Mouse (Mus musculus): ENCODE measurements at regions not wholly inside any gene's neighbourhood (a gene's known extent, or its start where the extent isn't known, plus 50 kb on each side); places are given as distances from the start of the nearest gene placed in this dataset.

- WGBS = 42% methylated on average over 7 of the region's 7 CpGs
- no peak overlapping the region for H3K27ac ChIP-seq (ENCODE audit: low read depth, low read length)
- DNase-seq (peak; percentile 40), ATAC-seq (peak; percentile 83)
- no peaks in the 10 kb centered on the region for H3K36me3 ChIP-seq (ENCODE audit: insufficient read depth)
- H3K4me3 ChIP-seq (ENCODE audit: low read depth, low read length) = no peak overlapping the region
- no peaks in the 10 kb centered on the region for H3K9me3 ChIP-seq (ENCODE audit: low read length)
- TF ChIP-seq CTCF (IDR thresholded peaks at IDR 0.05; ENCODE audit: low read depth) = peak; percentile 56
- H3K9ac ChIP-seq = no peak overlapping the region
- no peaks in the 10 kb centered on the region for H3K27me3 ChIP-seq (ENCODE audit: insufficient read depth, low read length)
- H3K4me2 ChIP-seq (ENCODE audit: low read depth) = no peak overlapping the region
- H3K4me1 ChIP-seq (ENCODE audit: insufficient read depth) = no peaks in the 10 kb centered on the region
Measured at GRCm38 (mm10) chr16:55480304-55480703, 182.5 kb upstream of the Zpld1 start.

- DNase-seq (peak; percentile 92), ATAC-seq (peak; percentile 77)
- H3K36me3 ChIP-seq (ENCODE audit: insufficient read depth) = no peaks in the 10 kb centered on the region
- H3K27ac ChIP-seq (ENCODE audit: low read depth, low read length) = no peak overlapping the region
- H3K9ac ChIP-seq = no peak overlapping the region
- no peaks in the 10 kb centered on the region for H3K4me1 ChIP-seq (ENCODE audit: insufficient read depth)
- no peaks in the 10 kb centered on the region for H3K27me3 ChIP-seq (ENCODE audit: insufficient read depth, low read length)
- H3K4me3 ChIP-seq (ENCODE audit: low read depth, low read length) = no peak overlapping the region
- peak overlapping the region; percentile 19 for H3K4me2 ChIP-seq (ENCODE audit: low read depth)
- H3K9me3 ChIP-seq (ENCODE audit: low read length) = no peaks in the 10 kb centered on the region
- TF ChIP-seq CTCF (IDR thresholded peaks at IDR 0.05; ENCODE audit: low read depth) = peak; percentile 88
- 22% methylated on average over 17 of the region's 17 CpGs for WGBS
Measured at GRCm38 (mm10) chr16:55476544-55477208, 178.9 kb upstream of the Zpld1 start.

- Histone ChIP-seq H3K27me3 (ENCODE audit: insufficient read depth, low read length) (no peaks in the 10 kb centered on the region), H3K9me3 (ENCODE audit: low read length) (no peaks in the 10 kb centered on the region), H3K27ac (ENCODE audit: low read depth, low read length) (no peak overlapping the region), H3K36me3 (ENCODE audit: insufficient read depth) (no peaks in the 10 kb centered on the region), H3K4me3 (ENCODE audit: low read depth, low read length) (no peak overlapping the region), H3K4me1 (ENCODE audit: insufficient read depth) (no peaks in the 10 kb centered on the region), H3K4me2 (ENCODE audit: low read depth) (no peak overlapping the region), H3K9ac (no peak overlapping the region)
- TF ChIP-seq CTCF (IDR thresholded peaks at IDR 0.05; ENCODE audit: low read depth) = no peak
- DNase-seq (no peak), ATAC-seq (no peak)
- WGBS = 56% methylated on average over 7 of the region's 7 CpGs
Measured at GRCm38 (mm10) chr16:55474950-55475525, 177.3 kb upstream of the Zpld1 start.

GRCm38 (mm10) chr16:55471396-55471795 is 173.6 kb upstream of the Zpld1 start:
- no peaks in the 10 kb centered on the region for H3K9me3 ChIP-seq (ENCODE audit: low read length)
- H3K36me3 ChIP-seq (ENCODE audit: insufficient read depth) = no peaks in the 10 kb centered on the region
- WGBS = 88% methylated on average over 4 of the region's 4 CpGs
- H3K4me2 ChIP-seq (ENCODE audit: low read depth) = no peak overlapping the region
- no peak overlapping the region for H3K4me3 ChIP-seq (ENCODE audit: low read depth, low read length)
- H3K4me1 ChIP-seq (ENCODE audit: insufficient read depth) = 0 out of 2 replicates have a peak, but pooled peaks cover 4% of the 10 kb centered on the region
- no peak overlapping the region for H3K27ac ChIP-seq (ENCODE audit: low read depth, low read length)
- no peak for ATAC-seq
- TF ChIP-seq CTCF (IDR thresholded peaks at IDR 0.05; ENCODE audit: low read depth) = no peak
- no peaks in the 10 kb centered on the region for H3K27me3 ChIP-seq (ENCODE audit: insufficient read depth, low read length)
- DNase-seq = no peak
- no peak overlapping the region for H3K9ac ChIP-seq

GRCm38 (mm10) chr16:55470721-55471120 is 172.9 kb upstream of the Zpld1 start:
- DNase-seq (no peak), ATAC-seq (no peak)
- TF ChIP-seq CTCF (IDR thresholded peaks at IDR 0.05; ENCODE audit: low read depth) = no peak
- Histone ChIP-seq H3K27me3 (ENCODE audit: insufficient read depth, low read length) (no peaks in the 10 kb centered on the region), H3K4me2 (ENCODE audit: low read depth) (no peak overlapping the region), H3K4me3 (ENCODE audit: low read depth, low read length) (no peak overlapping the region), H3K9ac (no peak overlapping the region), H3K27ac (ENCODE audit: low read depth, low read length) (no peak overlapping the region), H3K9me3 (ENCODE audit: low read length) (no peaks in the 10 kb centered on the region), H3K4me1 (ENCODE audit: insufficient read depth) (0 out of 2 replicates have a peak, but pooled peaks cover 4% of the 10 kb centered on the region), H3K36me3 (ENCODE audit: insufficient read depth) (no peaks in the 10 kb centered on the region)
- 65% methylated on average over 13 of the region's 13 CpGs for WGBS

GRCm38 (mm10) chr16:55469703-55470102 is 171.9 kb upstream of the Zpld1 start:
- DNase-seq = no peak
- peak; percentile 37 for TF ChIP-seq CTCF (IDR thresholded peaks at IDR 0.05; ENCODE audit: low read depth)
- Histone ChIP-seq H3K27ac (ENCODE audit: low read depth, low read length) (no peak overlapping the region), H3K36me3 (ENCODE audit: insufficient read depth) (no peaks in the 10 kb centered on the region), H3K27me3 (ENCODE audit: insufficient read depth, low read length) (no peaks in the 10 kb centered on the region), H3K9me3 (ENCODE audit: low read length) (no peaks in the 10 kb centered on the region), H3K4me3 (ENCODE audit: low read depth, low read length) (no peak overlapping the region), H3K9ac (no peak overlapping the region), H3K4me1 (ENCODE audit: insufficient read depth) (0 out of 2 replicates have a peak, but pooled peaks cover 4% of the 10 kb centered on the region), H3K4me2 (ENCODE audit: low read depth) (no peak overlapping the region)
- no peak for ATAC-seq
- 64% methylated on average over 3 of the region's 3 CpGs for WGBS

- H3K4me3 ChIP-seq (ENCODE audit: low read depth, low read length) = no peak overlapping the region
- peak; percentile 88 for ATAC-seq
- H3K9ac ChIP-seq = no peak overlapping the region
- WGBS = 45% methylated on average over 9 of the region's 9 CpGs
- H3K9me3 ChIP-seq (ENCODE audit: low read length) = no peaks in the 10 kb centered on the region
- peak; percentile 96 for DNase-seq
- no peak overlapping the region for H3K27ac ChIP-seq (ENCODE audit: low read depth, low read length)
- H3K4me2 ChIP-seq (ENCODE audit: low read depth) = no peak overlapping the region
- H3K27me3 ChIP-seq (ENCODE audit: insufficient read depth, low read length) = no peaks in the 10 kb centered on the region
- H3K36me3 ChIP-seq (ENCODE audit: insufficient read depth) = no peaks in the 10 kb centered on the region
- TF ChIP-seq CTCF (IDR thresholded peaks at IDR 0.05; ENCODE audit: low read depth) = peak; percentile 88
- 0 out of 2 replicates have a peak, but pooled peaks cover 4% of the 10 kb centered on the region for H3K4me1 ChIP-seq (ENCODE audit: insufficient read depth)
Measured at GRCm38 (mm10) chr16:55468833-55469458, 171.2 kb upstream of the Zpld1 start.
